Mouse (Mus musculus) G1E (cell line): Measurements from ENCODE around the gene Cd248. TPM values are rescaled to one million over a fixed set of nuclear protein-coding genes. Genes with fewer than 3 reads are reported as not detected.
A peak's percentile ranks its signal among the peaks of the same experiment; 100 is the strongest.

Source experiments
- ATAC-seq: 2 replicates; pipeline ENCODE4 v1.8.0; 2016; ENCODE audit warnings: mild to moderate bottlenecking; ENCODE audit not compliant: insufficient number of reproducible peaks, poor library complexity, low FRiP score, severe bottlenecking; ENCODE audit errors: extremely low read depth
- DNase-seq: peaks from one replicate; pipeline ENCODE4 v3.0.0; 2012; ENCODE audit warnings: low spot score
- H3K27me3 ChIP-seq: 2 replicates; pipeline ENCODE4 v1.6.1; 2012; ENCODE audit warnings: mild to moderate bottlenecking, low read length, inconsistent platforms; ENCODE audit not compliant: insufficient read depth
- H3K36me3 ChIP-seq: replicated peaks from 2 replicates; pipeline ENCODE3; 2012; ENCODE audit warnings: mild to moderate bottlenecking, inconsistent platforms
- H3K4me1 ChIP-seq: 2 replicates; pipeline ENCODE4 v1.6.1; 2012; ENCODE audit warnings: low read depth, low read length, inconsistent platforms, mixed read lengths; ENCODE audit not compliant: insufficient read depth
- H3K4me3 ChIP-seq: 2 replicates; pipeline ENCODE4 v1.5.1; 2012; ENCODE audit warnings: low read depth, mild to moderate bottlenecking, inconsistent platforms, low read length, moderate library complexity, mixed read lengths
- H3K9me3 ChIP-seq: replicated peaks from 2 replicates; pipeline ENCODE4 v1.6.1; 2012; ENCODE audit warnings: inconsistent platforms
- CTCF ChIP-seq: IDR thresholded peaks from 2 replicates; pipeline ENCODE4 v1.5.1; 2012; ENCODE audit warnings: low read depth, low read length, inconsistent platforms, mixed read lengths
- GATA1 ChIP-seq: IDR thresholded peaks from 2 replicates; pipeline ENCODE4 v1.6.1; 2012; ENCODE audit warnings: borderline replicate concordance, low read length, inconsistent platforms, mixed read lengths
- GATA2 ChIP-seq: IDR thresholded peaks from 2 replicates; pipeline ENCODE4 v1.6.1; 2012; ENCODE audit warnings: low read depth, low read length, inconsistent platforms, borderline replicate concordance
- POLR2AphosphoS5 ChIP-seq: IDR thresholded peaks from 2 replicates; pipeline ENCODE4 v1.6.1; 2012; ENCODE audit warnings: low read depth, low read length, inconsistent platforms; ENCODE audit not compliant: insufficient replicate concordance
- TAL1 ChIP-seq: conservative IDR thresholded peaks from 2 replicates; pipeline ENCODE4 v1.6.1; 2012; ENCODE audit warnings: low read depth, low read length, inconsistent platforms, mixed read lengths
- polyA plus RNA-seq: library from polyadenylated mRNA; stranded (reverse); fragments of >175 nt; gene quantifications from 2 replicates; pipeline ENCODE4 v1.2.3, GENCODE M21; 2012
- total RNA-seq, 2 experiments: library from RNA; stranded (forward) in 1 of 2; stranded (reverse) in 1 of 2; fragments of 200-1000 nt in 1 of 2; fragments of >200 nt in 1 of 2; fragmentation: Nextera tagmentation in 1 of 2; gene quantifications; 2 replicates each; pipeline ENCODE4 v1.2.3; 2014 to 2017

Gene Cd248
- total and polyA plus RNA-seq, 3 experiments = not detected

- Histone ChIP-seq H3K4me1 (peaks cover 41% of the 10 kb centered on the region), H3K4me3 (no peak overlapping the region), H3K36me3 (peaks cover 7% of the 10 kb centered on the region), H3K27me3 (no peaks in the 10 kb centered on the region), H3K9me3 (no peaks in the 10 kb centered on the region)
- DNase-seq = no peak
- TF ChIP-seq GATA2 (no peak), CTCF (no peak), TAL1 (no peak), GATA1 (no peak), POLR2AphosphoS5 (no peak)
- ATAC-seq = no peak
These were observed 31.3 kb upstream of the Cd248 start for GRCm38 (mm10) chr19:5036577-5036976.

GRCm38 (mm10) chr19:5037678-5038571, 30.0 kb upstream of the Cd248 start:
- no peak for TF ChIP-seq GATA1
- TF ChIP-seq GATA2 = no peak
- TF ChIP-seq POLR2AphosphoS5 = no peak
- no peak for TF ChIP-seq TAL1
- no peak for TF ChIP-seq CTCF
- peak overlapping the region; percentile 91 for H3K4me3 ChIP-seq
- H3K9me3 ChIP-seq = no peaks in the 10 kb centered on the region
- peaks cover 9% of the 10 kb centered on the region for H3K36me3 ChIP-seq
- DNase-seq (no peak), ATAC-seq (no peak)
- H3K4me1 ChIP-seq = peaks cover 53% of the 10 kb centered on the region
- no peaks in the 10 kb centered on the region for H3K27me3 ChIP-seq

- DNase-seq = peak; percentile 92
- TF ChIP-seq TAL1 = no peak
- TF ChIP-seq CTCF = no peak
- TF ChIP-seq GATA2 = no peak
- peak; percentile 59; the same call in 1 of the 2 replicates for ATAC-seq
- peaks cover 15% of the 10 kb centered on the region for H3K36me3 ChIP-seq
- no peaks in the 10 kb centered on the region for H3K9me3 ChIP-seq
- H3K4me3 ChIP-seq = peak within 1 kb of the TSS; percentile 91
- no peaks in the 10 kb centered on the region for H3K27me3 ChIP-seq
- peaks cover 53% of the 10 kb centered on the region for H3K4me1 ChIP-seq
These were observed 29.1 kb upstream of the Cd248 start, which contains the start of the genes B4gat1 and AC124502.3 for GRCm38 (mm10) chr19:5038709-5039156. TSS of gene B4gat1 (plus strand) at chr19:5038826. TSS of gene AC124502.3 (plus strand) at chr19:5038891.

GRCm38 (mm10) chr19:5039301-5040114, 28.4 kb upstream of the Cd248 start:
- TF ChIP-seq POLR2AphosphoS5 (no peak), GATA1 (no peak)
- H3K4me1 ChIP-seq = peaks cover 53% of the 10 kb centered on the region
- no peak for DNase-seq

GRCm38 (mm10) chr19:5040862-5041523, 26.9 kb upstream of the Cd248 start, which contains the start of gene Brms1:
TSS of gene Brms1 (plus strand) at chr19:5041354.
- Histone ChIP-seq H3K27me3 (no peaks in the 10 kb centered on the region), H3K36me3 (peaks cover 36% of the 10 kb centered on the region), H3K9me3 (no peaks in the 10 kb centered on the region), H3K4me1 (peaks cover 55% of the 10 kb centered on the region), H3K4me3 (peak within 1 kb of the TSS; percentile 89)
- peak; percentile 54 for ATAC-seq
- TF ChIP-seq GATA1 (no peak), TAL1 (no peak), CTCF (no peak), POLR2AphosphoS5 (no peak), GATA2 (no peak)
- peak; percentile 95 for DNase-seq

More at GRCm38 (mm10) chr19:5039301-5040114, 28.4 kb upstream of the Cd248 start:
- no peaks in the 10 kb centered on the region for H3K27me3 ChIP-seq
- ATAC-seq = no peak
- H3K9me3 ChIP-seq = no peaks in the 10 kb centered on the region
- H3K4me3 ChIP-seq = peak overlapping the region; percentile 91
- H3K36me3 ChIP-seq = peaks cover 23% of the 10 kb centered on the region

GRCm38 (mm10) chr19:5041588-5041987, 26.3 kb upstream of the Cd248 start:
- no peaks in the 10 kb centered on the region for H3K27me3 ChIP-seq
- no peaks in the 10 kb centered on the region for H3K9me3 ChIP-seq
- peaks cover 51% of the 10 kb centered on the region for H3K4me1 ChIP-seq
- peaks cover 42% of the 10 kb centered on the region for H3K36me3 ChIP-seq
- TF ChIP-seq POLR2AphosphoS5 (no peak), CTCF (no peak), TAL1 (no peak), GATA2 (no peak), GATA1 (no peak)
- no peak for ATAC-seq
- peak overlapping the region; percentile 89 for H3K4me3 ChIP-seq
- DNase-seq = peak; percentile 53
